In the genomic region with DNA sequence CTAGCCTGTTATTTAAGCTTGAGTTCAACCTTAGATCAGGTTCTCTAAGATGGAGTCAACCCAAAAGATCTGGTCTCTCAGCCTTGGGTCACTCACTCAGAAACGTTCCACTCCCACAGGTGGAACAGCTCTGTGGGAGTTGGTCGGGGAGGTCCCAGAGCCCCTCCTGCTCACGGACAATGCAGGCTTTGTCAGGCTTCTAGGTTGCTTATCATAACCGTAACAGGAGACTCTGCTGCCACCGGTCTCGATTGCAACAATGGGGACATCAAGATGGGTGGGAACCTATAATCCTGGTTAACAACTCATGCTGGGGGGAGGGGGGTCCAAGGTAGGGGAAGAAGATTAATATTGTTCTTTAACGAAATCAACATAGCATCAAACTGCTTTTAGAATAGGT, we compare ENCODE assay signal across 22 mouse cellular contexts.
"Had no signal": no experiment of that assay in that cellular context is flagged by ENCODE, and none has a peak within 500 bp of the region (broad histone marks: within the 10 kb centered on the region; RNA-seq: fewer than 3 reads in every experiment).

No protein-coding gene starts in this region.

- H3K4me2 ChIP-seq: heart, embryonic 12.5 days; hindbrain, embryonic 13.5 days; hindbrain, embryonic 15.5 days; limb, embryonic 12.5 days; liver, embryonic 11.5 days; liver, embryonic 13.5 days had no signal

- H3K27ac ChIP-seq: heart, embryonic 10.5 days; hindbrain, embryonic 13.5 days; hindbrain, embryonic 15.5 days; hindbrain, postnatal 0 days; layer of hippocampus, adult 2 months; left cerebral cortex, adult 2 months; limb, embryonic 10.5 days; limb, embryonic 12.5 days; liver, embryonic 13.5 days had no signal

- H3K4me1 ChIP-seq: hindbrain, embryonic 13.5 days; hindbrain, embryonic 15.5 days; limb, embryonic 10.5 days; limb, embryonic 12.5 days had no signal

- H3K9me3 ChIP-seq: heart, embryonic 10.5 days; heart, embryonic 12.5 days; hindbrain, embryonic 13.5 days; hindbrain, embryonic 15.5 days; limb, embryonic 10.5 days; limb, embryonic 12.5 days; liver, embryonic 13.5 days had no signal

- H3K27me3 ChIP-seq: heart, embryonic 12.5 days; hindbrain, embryonic 13.5 days; hindbrain, embryonic 15.5 days; limb, embryonic 12.5 days; liver, embryonic 13.5 days had no signal

- H3K36me3 ChIP-seq: heart, embryonic 10.5 days; heart, embryonic 12.5 days; hindbrain, embryonic 13.5 days; hindbrain, embryonic 15.5 days; limb, embryonic 10.5 days; limb, embryonic 12.5 days; liver, embryonic 13.5 days had no signal

- H3K9ac ChIP-seq: heart, embryonic 12.5 days; hindbrain, embryonic 13.5 days; hindbrain, embryonic 15.5 days; limb, embryonic 12.5 days; liver, embryonic 13.5 days had no signal

- H3K4me3 ChIP-seq: heart, embryonic 10.5 days; heart, embryonic 12.5 days; hindbrain, embryonic 13.5 days; hindbrain, embryonic 15.5 days; layer of hippocampus, adult 2 months; left cerebral cortex, adult 2 months; limb, embryonic 10.5 days; limb, embryonic 12.5 days; liver, embryonic 13.5 days had no signal

- DNase-seq: gastrocnemius, postnatal 14 days; gastrocnemius, postnatal 36 days; heart, adult 18-20 months; heart, postnatal 10 days; heart, postnatal 36 days; kidney, adult 11 months; kidney, adult 2 months; kidney, adult 9 months; kidney, postnatal 14 days; kidney, postnatal 36 days; liver; liver, embryonic 13.5 days had no signal
